Mouse (Mus musculus) ovary, postnatal 36 days (tissue): ENCODE results near the gene Klhl35.
A peak's percentile ranks its signal among the peaks of the same experiment; 100 is the strongest.
"Not testable (repeated sequence)": the region's sequence is repeated elsewhere in the genome, so short reads cannot be mapped to it uniquely, and the experiment has no call there.

Source experiments
- DNase-seq: peaks from one replicate; pipeline ENCODE4 v3.0.0; 2022; ENCODE audit warnings: low spot score, mixed read lengths

Klhl35 gene

DNA sequence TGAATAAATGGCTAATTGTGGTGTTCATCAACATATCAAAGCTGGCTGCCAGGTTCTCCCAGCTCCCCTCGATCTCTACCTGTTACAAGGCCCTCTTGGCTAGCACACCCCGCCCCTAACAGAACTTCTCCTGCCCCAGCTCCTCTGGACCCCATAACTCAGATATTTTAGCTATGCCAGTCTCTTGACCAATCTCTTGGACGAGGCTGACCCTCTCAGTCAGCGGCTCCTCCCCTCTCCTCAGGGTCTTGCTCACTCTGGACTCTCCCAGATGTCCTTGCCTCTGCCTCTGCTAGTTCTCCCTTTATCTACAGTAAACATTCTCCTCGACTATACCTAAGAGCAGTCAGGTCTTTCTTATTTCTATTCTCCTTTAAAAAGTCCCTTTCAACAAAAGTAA lies 34.9 kb downstream of the Klhl35 start:
- DNase-seq: peak; percentile 23

DNA sequence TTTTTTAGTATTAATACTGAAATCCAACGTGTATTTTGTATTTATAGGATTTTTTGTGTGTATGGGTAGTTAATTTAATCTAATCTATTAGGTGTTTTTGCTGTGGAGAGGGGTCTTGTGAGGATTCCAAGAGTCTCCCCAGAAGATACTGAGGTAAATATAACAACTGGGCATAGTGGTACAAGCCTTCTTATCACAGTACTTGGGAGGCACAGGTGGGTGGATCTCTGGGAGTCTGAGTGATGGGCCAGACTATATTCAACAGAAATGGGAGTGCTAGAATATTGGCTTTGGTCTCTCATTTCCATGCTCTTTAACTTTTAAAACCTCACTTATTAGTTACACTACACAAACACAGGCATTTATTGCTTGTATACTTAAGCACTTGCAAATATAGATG lies 35.3 kb downstream of the Klhl35 start:
- no peak for DNase-seq

GRCm38 (mm10) chr7:99504556-99504955 lies 38.8 kb downstream of the Klhl35 start:
- DNase-seq: no peak

GRCm38 (mm10) chr7:99508187-99508586 lies 42.4 kb downstream of the Klhl35 start:
- not testable (repeated sequence) for DNase-seq

DNA sequence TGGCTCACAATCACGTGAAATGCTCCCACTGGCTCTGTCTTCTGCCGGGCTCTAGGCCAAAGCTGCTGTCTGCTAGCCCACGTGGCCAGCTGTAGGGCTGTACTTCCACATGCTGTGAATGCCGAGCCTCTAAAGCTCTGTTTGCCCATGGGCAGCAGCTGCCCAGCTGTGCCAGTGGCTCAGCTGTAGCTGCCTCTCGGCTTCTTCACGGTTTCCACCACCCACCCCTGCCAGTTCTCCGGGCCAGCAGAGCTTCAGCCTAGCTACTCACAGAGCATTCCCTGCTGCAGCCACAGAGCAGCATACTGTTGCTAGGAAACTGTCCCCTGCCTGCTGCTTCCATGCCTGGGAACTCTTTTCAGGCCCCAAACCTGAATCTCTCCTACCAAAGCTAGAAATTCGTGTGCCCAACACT lies 44.3 kb downstream of the Klhl35 start:
- DNase-seq: peak; percentile 60

DNA sequence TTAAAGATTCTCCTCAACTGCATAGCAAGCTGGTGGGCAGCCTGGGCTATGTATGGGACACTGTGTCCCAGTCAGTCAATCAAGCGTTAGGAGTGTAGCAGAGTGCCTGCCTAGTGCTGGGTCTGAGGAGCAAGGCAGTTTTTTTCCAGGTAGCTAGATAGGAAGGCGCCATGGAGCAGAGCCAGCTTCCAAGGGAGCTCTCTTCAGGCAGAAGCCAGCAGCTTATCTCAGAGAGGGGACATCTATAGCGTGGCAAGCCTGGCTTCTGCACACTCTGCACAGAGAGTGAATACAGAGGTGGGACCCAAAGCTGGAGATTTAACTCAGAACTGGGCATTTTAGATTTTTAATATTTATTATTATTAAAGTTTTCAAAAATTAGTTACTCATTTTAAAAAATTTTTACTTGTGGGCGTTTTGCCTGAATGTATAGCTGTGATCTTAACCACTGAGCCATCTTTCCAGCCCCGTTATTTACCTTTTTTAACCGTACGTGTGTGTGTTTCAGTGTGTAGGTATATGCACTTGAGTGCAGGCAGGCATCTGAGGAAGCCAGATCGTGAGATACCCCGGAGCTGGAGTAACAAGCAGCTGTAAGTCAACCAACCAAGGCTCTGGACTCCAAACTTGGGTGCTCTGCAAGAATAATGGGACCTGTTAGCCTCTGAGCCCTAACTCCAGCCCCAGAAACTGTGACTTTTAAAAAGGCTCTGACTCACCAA lies 50.4 kb downstream of the Klhl35 start:
- no peak for DNase-seq

- DNase-seq: no peak
Measured at GRCm38 (mm10) chr7:99516814-99517157, 51.0 kb downstream of the Klhl35 start.

GRCm38 (mm10) chr7:99518954-99519644 lies 53.3 kb downstream of the Klhl35 start:
- DNase-seq: no peak

- no peak for DNase-seq
Measured at GRCm38 (mm10) chr7:99523121-99523520, 57.3 kb downstream of the Klhl35 start.
